Mouse (Mus musculus) brain, embryonic 14.5 days (tissue): ENCODE measurements around the gene Manba.

Source experiments
- CTCF ChIP-seq: fragments of 200-500 bp; IDR thresholded peaks from 2 replicates; pipeline ENCODE4 v1.5.1; 2012; ENCODE audit warnings: inconsistent platforms, mild to moderate bottlenecking, moderate library complexity, borderline replicate concordance; ENCODE audit not compliant: insufficient read depth, insufficient read length; ENCODE audit errors: extremely low read depth
- POLR2A ChIP-seq: fragments of 200-500 bp; IDR thresholded peaks from 2 replicates; pipeline ENCODE4 v1.6.1; 2012; ENCODE audit warnings: mild to moderate bottlenecking, inconsistent platforms, borderline replicate concordance; ENCODE audit not compliant: poor library complexity, insufficient read depth, insufficient read length, severe bottlenecking; ENCODE audit errors: extremely low read depth

DNA sequence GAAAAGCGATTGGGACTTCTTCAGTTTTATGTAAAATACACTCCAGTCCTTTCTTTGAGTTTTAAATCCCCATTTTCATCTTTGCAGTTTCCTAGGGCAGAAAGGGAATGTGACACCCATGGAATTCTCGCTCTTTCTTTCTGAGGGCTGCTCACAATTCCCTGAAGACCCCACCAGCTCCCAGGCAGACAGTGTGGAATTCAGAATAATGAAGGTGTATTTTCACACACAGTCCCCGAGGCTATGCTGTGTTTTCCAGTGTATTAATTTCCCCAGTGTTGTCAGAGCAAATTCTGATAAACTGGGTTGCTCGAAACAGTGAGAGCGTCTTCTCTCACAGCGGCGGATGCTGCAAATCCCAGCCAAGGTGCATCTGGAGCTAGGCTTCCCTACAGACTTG is 44.3 kb downstream of the Manba start:
- TF ChIP-seq CTCF, result no peak
- no peak for TF ChIP-seq POLR2A
